Mouse (Mus musculus): ENCODE measurements around the gene Keap1.

Keap1 gene

DNA sequence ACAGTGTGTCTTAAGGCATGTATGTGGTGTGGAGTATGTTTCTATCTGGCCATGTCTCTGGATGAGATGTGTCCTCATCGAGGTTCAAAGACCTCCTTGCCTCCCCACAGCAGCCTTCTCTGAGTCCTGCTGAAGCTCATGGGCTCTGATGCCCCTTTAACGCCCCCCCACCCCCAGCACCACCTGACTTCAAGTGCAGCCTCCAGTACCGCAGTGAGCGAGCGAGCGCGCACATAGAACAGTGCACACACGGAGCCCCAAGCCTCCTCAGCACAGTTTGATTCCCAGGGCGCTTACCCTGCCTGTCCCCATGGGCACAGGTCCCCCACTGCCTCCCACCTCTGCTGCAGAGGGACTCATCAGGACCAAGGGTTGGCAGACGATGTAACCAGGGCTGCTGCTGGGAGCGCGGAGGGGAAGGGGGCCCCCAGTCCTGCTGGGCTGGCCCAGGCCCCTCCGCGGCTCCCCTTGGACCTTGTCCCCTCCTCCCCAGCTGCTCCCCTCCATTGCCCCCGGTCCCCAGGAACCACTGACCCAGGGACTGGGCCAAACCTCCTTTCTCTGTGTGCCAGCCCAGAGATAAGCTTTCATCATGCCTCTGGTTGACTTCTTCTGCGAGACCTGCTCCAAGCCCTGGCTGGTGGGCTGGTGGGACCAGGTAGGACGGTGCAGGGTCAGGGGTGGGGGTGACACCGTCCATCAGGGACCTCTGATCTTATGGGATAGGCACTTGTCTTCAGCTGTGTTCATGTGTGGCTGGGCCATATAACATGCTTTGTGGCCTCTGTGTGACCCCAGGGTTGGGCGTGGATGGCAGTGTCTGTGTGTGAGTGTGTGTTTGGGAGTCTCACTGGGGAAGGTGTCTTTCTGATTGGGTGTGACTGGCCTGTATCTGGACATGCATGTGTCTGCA, 42.4 kb downstream of the Keap1 start:
- no peak for DNase-seq (ENCODE audit: low read depth, low spot score)

DNA sequence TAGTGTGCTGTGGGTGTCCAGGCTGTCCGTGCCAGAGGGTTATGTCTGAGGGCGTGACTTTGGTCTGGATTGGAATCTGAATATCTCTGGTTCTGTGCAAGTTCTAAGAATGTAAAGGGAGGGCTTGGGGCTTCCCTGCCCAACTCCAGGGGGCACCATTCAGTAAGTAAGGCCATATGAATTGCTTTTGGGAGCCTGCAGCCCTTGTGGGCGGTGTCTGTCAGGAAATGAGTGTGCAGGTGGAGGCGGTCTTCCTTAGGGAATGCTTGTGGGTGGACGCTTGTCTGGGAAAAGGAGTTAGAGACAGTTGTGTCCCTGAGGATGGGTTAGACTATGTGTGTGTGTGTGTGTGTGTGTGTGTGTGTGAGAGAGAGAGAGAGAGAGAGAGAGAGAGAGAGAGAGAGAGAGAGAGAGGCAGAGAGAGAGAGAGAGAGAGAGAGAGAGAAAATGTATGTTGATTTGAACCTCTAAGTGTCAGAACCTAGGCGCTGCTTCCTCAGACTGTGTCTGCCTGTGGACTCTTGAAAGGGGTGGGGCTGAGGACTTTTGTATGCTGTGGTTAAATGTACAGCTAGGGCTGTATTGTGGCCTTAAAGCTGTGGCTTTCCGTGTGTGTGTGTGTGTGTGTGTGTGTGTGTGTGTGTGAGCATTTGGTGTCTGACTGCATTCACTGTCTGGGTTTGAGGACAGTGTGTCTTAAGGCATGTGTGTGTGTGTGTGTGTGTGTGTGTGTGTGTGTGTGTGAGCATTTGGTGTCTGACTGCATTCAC, 43.2 kb downstream of the Keap1 start:
- peak; percentile 71 for DNase-seq (ENCODE audit: low read depth, low spot score)

GRCm38 (mm10) chr9:21194787-21195493, 44.2 kb downstream of the Keap1 start:
- DNase-seq (ENCODE audit: low read depth, low spot score) = no peak

- DNase-seq (ENCODE audit: low read depth, low spot score) = no peak
Observed at GRCm38 (mm10) chr9:21193786-21194185, 45.4 kb downstream of the Keap1 start.

DNA sequence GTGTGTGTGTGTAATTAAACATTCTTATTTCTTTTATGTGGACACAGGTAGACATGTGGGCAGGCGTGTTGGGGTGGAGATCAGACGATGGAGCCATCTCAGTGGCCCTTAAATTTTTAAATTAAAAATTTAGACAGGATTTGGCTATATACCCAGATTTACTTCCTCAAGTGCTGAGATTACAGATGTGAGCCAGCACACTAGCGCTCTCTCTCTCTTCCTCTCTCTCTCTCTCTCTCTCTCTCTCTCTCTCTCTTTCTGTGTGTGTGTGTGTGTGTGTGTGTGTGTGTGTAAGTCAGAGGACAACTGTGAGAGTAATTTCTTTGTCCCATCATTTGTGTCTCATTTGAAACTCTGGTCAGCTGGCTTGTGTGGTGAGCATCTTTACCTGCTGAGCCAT, 48.5 kb downstream of the Keap1 start:
- no peak for DNase-seq (ENCODE audit: low read depth, low spot score)

- DNase-seq (ENCODE audit: low read depth, low spot score) = peak; percentile 60
Observed at GRCm38 (mm10) chr9:21189905-21190304, 49.3 kb downstream of the Keap1 start.

DNA sequence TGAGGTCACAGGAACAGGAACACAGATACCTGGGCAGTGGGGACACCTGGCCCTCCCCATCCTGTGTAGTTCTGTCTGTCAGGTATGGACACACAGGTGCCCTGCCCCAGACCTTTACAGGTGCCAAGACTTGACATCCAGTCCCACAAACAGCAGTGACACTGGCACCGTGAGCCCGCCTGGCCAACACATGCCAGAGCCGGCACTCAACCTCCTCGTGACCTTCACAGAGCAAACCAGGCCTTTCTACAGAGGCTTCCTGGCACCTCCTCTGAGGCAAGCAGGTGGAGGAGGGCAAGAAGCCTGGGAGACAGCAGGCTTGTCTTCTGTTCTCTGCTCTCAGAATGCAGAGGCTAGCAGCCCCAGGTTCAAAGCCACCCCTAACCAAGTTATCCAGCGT, 53.7 kb downstream of the Keap1 start:
- no peak for DNase-seq (ENCODE audit: low read depth, low spot score)

GRCm38 (mm10) chr9:21184733-21185132, 54.4 kb downstream of the Keap1 start:
- DNase-seq (ENCODE audit: low read depth, low spot score) = no peak

GRCm38 (mm10) chr9:21183905-21184413, 55.2 kb downstream of the Keap1 start:
- DNase-seq (ENCODE audit: low read depth, low spot score) = peak; percentile 76

GRCm38 (mm10) chr9:21183421-21183820, 55.7 kb downstream of the Keap1 start:
- DNase-seq (ENCODE audit: low read depth, low spot score) = peak; percentile 60

- DNase-seq (ENCODE audit: low read depth, low spot score) = peak; percentile 59
Observed at GRCm38 (mm10) chr9:21181421-21182220, 57.5 kb downstream of the Keap1 start.

DNA sequence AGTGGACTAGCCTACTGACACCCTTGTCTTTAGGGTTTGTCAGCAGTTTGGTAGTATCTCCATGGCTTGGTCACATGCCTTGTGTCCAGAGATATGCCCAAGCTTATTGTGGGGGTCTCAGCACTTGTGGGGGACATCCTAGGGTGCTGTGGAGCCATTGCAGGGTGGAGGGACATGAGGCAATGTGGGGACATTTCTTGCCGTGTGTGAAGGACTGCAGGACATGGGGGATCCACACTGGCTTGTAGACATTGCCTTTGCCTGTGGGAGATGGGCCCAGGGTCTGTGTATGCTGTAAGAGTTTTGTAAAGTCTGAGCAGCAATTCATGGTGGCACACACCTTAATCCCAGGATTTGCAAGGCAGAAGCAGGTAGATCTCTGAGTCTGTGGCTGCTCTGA, 58.3 kb downstream of the Keap1 start:
- DNase-seq (ENCODE audit: low read depth, low spot score) = no peak

GRCm38 (mm10) chr9:21180402-21180801, 58.8 kb downstream of the Keap1 start:
- DNase-seq (ENCODE audit: low read depth, low spot score) = no peak
